Mouse (Mus musculus) kidney, postnatal 36 days (tissue): ENCODE results near the gene Wapl.

ENCODE experiments used
- DNase-seq, 2 experiments: peaks; one replicate each; pipeline ENCODE4 v3.0.0; 2021 to 2022; ENCODE audit warnings: mixed read lengths in 2 of 2

Gene Wapl

GRCm38 (mm10) chr14:34697376-34697775 is 23.6 kb downstream of the Wapl start:
- DNase-seq, result no peak

- DNase-seq, result no peak
Observed at GRCm38 (mm10) chr14:34710209-34710608, 36.5 kb downstream of the Wapl start.

DNA sequence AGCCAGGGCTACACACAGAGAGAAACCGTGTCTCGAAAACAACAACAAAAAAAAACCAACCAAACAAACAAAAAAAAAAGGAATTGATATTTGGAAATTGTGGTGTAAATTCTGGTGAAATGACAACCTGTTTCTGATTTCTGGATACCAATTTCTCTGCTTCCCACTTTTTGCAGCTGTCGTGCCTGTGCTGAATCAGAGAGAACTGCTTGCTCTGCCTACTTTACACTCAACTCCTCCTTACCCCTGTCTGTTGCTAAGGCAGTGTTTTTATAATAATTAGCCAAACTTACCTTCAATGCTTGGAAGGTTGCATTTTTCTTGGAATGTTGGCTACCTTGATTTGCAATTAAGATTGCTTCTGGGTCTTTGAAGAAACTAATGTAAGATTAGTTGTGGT is 38.3 kb downstream of the Wapl start:
- peak in 1 of 2 experiments; percentile 36 for DNase-seq

DNA sequence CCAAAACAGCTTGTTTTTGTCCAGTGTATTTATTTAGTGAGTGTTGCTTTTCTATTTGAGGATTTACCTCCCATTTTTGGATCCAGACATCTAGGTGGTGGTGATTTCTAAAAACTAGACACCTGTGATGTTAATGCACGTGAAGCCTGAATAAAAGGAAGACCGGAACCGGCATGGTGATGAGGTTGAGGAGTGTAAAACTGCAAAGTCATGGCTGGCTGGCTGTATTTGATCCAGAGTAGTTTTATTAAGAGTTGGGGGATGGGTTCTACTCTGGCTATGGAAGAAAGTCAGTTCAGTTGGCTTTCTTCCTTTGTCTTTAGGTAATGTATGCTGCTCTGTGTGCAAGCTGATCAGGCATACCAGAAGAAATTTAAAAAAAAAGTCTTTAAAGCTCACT is 39.1 kb downstream of the Wapl start:
- peak in 1 of 2 experiments; percentile 8 for DNase-seq

- DNase-seq, result no peak
Observed at GRCm38 (mm10) chr14:34718150-34718549, 44.4 kb downstream of the Wapl start.

DNA sequence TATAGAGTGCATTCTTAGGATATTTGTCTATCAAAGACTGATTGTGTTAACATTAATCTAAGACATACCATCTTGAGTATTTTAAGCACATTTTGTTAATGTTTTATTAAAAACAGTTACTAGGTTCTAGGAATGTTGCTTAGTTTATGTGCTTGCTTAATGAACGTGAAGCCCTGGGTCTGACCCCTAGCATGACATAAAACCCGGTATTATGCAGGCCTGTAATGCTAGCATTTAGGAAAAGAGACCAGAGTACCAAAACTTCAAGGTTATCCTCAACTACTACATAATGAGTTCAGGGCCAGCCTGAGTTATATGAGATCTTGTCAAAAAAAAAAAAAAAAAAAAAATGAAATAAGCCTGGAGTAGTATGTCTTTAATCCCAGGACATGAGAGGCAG is 54.0 kb downstream of the Wapl start:
- DNase-seq, result peak in 1 of 2 experiments; percentile 25

DNA sequence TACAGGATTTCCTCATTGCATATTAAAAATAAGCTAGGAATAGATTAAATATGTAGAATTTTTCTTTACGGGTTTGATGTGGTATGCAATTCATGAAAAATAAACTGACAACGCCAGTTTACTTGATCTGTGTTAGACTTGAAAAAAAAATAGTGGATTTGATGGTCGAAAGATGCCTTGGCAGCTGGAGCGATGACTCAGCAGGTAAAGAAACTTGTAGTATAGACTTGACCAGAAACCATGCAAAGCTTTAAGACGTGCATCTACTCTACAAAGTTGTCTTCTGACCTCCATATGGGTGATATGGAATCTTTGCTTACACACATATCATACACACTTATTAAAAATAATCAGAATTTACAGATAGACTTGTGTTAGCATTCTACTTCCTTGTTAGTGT is 61.7 kb downstream of the Wapl start:
- no peak for DNase-seq

- no peak for DNase-seq
Observed at GRCm38 (mm10) chr14:34745401-34745800, 71.7 kb downstream of the Wapl start.

- DNase-seq, result no peak
Observed at GRCm38 (mm10) chr14:34755731-34756130, 82.0 kb downstream of the Wapl start.

- peak in 1 of 2 experiments; percentile 26 for DNase-seq
Observed at GRCm38 (mm10) chr14:34759938-34760337, 86.2 kb downstream of the Wapl start.

DNA sequence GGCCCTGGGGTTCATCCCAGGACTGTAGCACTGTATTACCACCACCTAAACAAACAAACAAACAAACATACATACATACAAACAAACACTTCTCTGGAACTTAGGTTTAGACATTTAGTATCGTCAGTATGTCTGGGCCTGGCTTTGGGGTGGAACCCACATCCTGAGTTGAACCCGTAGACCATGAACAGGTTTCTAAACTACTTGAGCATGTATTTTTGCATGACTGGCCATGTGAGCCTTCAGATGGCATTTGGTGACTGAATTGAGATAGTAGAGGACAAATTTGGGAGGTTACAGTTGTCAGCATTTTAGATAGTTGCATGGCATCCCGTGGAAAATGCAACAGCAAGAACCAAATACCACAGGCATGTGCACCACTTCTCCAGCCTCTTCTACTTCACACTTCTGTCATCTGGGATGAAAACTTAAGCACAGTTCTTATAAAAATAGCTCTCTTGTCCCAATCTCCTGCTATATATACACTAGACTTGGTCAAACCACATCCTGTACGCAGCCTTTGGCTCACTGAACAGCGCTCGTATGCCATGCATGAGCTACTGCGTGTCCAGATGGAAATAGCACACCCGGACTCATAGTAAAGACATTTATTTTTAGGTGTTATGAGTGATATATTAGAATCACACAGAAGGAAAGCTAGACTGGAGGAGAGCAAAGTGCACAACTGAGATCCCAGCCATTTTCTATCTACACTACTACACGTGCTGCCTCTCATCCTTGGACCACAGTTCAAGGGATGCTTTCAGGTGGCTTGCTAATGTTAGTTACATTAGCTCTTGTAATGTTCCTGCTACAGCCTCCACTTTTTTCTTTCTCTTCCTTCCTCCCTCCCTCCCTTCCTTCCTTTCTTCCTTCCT is 87.6 kb downstream of the Wapl start:
- peak in 1 of 2 experiments; percentile 23 for DNase-seq

DNA sequence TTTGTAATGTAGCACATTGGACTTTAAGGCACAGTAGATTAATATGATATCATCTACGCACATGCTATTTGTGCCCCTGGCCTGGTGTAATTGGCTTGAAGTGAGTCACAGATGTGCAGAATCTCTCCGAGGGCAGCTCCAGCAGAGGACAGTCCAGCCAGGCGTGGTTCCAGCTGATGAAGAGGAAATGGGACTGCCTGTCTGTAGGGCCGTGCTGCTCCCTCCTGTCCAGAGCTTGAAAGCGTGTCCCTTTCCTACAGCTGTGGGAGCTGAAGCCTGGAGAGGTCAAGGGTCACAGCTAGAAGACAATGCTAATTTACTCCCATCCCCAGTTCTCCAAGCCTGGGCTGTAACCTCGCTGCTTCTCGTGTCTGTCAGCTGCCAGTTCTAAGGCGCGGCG is 89.0 kb downstream of the Wapl start:
- DNase-seq, result peak; percentile 33 to 54

GRCm38 (mm10) chr14:34763771-34764539 is 90.2 kb downstream of the Wapl start:
- no peak for DNase-seq

DNA sequence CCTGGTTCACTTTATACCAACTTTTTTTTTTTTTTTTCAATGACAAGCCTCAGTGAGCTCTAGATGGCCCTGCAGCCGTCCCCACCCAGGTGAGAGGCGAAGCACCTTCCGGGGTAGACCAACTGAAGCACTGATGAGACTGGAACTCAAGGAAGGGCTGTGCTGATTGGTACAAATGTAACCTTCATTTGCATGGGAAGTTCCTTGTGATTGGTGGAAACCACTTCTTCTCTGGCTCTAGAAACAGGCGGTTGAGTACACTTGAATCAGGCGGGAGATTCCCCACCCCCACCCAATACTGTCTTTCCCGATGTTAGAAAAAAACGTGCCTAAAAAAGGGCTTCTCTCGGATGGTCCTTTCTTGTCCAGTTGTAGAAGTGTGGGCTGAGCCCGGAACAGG is 91.2 kb downstream of the Wapl start:
- no peak for DNase-seq

GRCm38 (mm10) chr14:34765380-34765779 is 91.7 kb downstream of the Wapl start:
- no peak for DNase-seq

DNA sequence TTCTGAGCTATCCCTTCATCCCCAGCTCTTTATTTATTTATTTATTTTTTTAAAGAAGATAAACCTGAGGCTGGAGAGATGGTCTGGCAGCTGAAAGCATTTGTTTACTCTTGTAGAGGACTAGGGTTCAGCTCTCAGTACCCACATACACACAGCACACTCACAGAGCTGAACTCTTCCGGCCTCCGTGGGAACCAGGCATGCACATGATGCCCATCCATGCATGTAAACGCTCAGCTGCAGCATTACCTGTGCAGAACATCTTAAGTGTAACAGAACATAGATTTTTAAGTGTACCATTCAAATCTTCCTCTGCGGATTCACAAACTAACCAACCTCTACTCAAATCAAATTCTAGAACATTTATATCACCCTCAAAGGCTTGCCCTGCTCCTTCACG is 92.5 kb downstream of the Wapl start:
- DNase-seq, result no peak

- peak; percentile 83 to 91 for DNase-seq
Observed at GRCm38 (mm10) chr14:34768373-34768772, 94.6 kb downstream of the Wapl start.

DNA sequence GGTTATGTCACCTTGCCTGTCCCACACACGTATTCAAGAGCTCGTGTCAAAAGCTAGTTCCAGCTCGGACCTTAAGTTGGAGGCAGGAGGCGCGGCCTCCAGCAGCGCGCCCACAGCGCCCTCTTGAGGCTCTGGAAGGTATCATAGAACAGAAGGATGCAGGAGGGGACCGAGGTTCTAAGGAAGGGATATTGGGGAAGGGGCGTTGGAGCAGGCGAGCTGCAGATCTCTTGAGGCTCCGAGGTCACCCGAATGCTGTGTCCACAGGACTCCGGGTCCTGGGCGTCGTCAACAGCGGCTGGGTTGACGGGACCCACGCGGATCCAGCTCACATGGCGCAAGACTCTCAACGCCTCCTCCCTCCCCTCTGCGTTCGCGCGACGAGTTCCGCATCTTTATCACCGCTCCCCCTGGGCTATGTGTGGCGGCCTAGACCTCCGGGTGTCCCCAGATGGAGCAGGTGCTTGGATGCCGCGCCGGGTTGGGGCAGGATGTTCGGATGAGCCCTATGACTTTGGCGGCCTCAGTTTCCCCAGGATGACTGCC is 95.4 kb downstream of the Wapl start:
- DNase-seq, result peak; percentile 77 to 89

DNA sequence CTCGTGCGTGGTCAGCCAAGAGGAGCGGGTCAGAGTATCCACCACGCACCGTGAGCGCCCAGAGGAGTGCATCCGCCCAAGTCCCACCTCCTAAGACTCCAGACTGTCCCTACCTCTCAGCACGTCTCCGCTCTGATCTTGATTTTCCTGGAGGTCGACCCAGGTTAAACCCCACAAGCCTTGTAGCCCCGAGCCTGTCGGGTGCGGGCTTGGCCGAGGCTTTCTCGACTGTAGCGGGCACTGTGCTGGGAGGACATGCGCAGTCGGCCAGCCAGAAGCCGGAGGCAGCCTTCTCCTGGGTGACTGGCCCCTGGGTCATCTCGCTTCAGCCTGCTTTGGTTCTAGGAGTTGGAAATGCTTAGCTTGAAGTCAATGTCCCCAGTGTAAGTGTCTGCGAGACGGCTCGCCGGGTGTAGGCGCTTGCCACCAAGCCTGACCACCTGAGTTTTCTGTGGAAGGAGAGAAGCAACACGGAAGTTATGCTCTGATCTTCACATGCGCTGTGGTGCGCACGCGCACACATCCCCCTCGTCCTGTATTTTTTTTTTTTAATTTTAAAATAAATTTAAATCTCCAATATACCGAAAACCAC is 95.9 kb downstream of the Wapl start:
- DNase-seq, result peak; percentile 41 to 69

DNA sequence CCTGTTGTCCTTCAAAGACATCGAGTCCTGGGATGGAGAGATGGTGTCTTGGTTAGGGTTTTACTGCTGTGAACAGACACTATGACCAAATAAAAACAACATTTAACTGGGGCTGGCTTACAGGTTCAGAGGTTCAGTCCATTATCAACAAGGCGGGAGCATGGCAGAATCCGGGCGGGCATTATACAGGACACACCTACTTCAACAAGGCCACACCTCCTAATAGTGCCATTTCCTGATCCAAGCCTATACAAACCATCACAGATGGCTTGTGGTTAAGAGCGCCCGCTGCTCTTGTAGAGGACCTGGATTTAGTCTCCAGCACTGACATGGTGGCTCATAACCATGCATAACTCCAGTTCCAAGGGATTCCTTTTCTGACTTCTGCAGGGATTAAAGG is 96.7 kb downstream of the Wapl start:
- DNase-seq, result no peak

- no peak for DNase-seq
Observed at GRCm38 (mm10) chr14:34771601-34772000, 97.9 kb downstream of the Wapl start.

DNA sequence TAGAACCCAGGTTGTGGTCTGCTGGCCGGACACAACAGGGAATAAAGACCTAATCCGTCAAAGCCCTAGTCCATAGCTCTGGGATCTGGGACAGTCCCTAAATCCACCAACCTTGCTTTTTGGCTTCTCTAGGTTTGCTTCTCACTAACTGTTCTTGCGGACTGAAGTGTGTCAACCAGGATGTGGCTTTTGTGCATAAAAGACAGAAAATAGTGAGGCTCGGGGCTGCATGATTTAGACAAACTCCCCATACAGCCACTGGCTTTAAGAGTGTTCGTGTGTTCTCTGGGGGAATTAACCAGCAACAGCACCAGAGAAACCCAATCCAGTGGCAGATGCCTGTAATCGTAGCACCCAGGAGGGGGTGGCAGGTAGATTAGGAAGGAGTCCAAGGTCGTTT is 98.4 kb downstream of the Wapl start:
- DNase-seq, result no peak

DNA sequence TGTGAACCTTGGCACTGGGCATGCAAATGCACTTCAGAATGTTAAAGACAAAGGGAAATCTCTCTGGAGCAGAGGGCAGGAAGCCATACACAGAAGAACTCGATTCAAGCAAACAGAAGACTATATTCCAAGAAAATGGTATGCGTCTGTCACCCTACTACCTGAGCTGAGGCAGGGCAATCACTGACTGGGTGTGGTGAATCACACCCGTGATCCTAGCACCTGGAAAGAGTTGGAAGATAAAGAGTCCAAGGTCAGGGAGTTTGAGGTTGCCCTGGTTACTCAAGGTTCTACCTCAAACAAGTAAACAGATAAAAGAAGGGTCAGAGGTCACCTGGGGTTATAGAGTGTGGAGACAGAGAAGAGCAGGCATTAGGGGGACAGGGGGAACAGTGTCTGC is 100.0 kb downstream of the Wapl start:
- no peak for DNase-seq
